Mouse (Mus musculus): Measurements from ENCODE around the gene Zc3h12c.

The Zc3h12c gene

GRCm38 (mm10) chr9:52167084-52167483 lies 1.3 kb downstream of the Zc3h12c start:
- DNase-seq (ENCODE audit: low spot score in 2 of 2): no peak

GRCm38 (mm10) chr9:52165706-52166090 lies 2.7 kb downstream of the Zc3h12c start:
- no peak for DNase-seq (ENCODE audit: low spot score in 2 of 2)

- DNase-seq (ENCODE audit: low spot score in 2 of 2): no peak
Observed at GRCm38 (mm10) chr9:52165076-52165705, 3.2 kb downstream of the Zc3h12c start.

GRCm38 (mm10) chr9:52160512-52160911 lies 7.9 kb downstream of the Zc3h12c start:
- DNase-seq (ENCODE audit: low spot score in 2 of 2): no peak

GRCm38 (mm10) chr9:52158561-52158960 lies 9.8 kb downstream of the Zc3h12c start:
- DNase-seq (ENCODE audit: low spot score in 2 of 2): no peak

- no peak for DNase-seq (ENCODE audit: low spot score in 2 of 2)
Observed at GRCm38 (mm10) chr9:52155417-52155816, 13.0 kb downstream of the Zc3h12c start.

GRCm38 (mm10) chr9:52154253-52154652 lies 14.1 kb downstream of the Zc3h12c start:
- DNase-seq (ENCODE audit: low spot score in 2 of 2): no peak

GRCm38 (mm10) chr9:52152076-52152826 lies 16.1 kb downstream of the Zc3h12c start:
- no peak for DNase-seq (ENCODE audit: low spot score in 2 of 2)

GRCm38 (mm10) chr9:52149768-52150167 lies 18.6 kb downstream of the Zc3h12c start:
- no peak for DNase-seq (ENCODE audit: low spot score in 2 of 2)

GRCm38 (mm10) chr9:52149286-52149685 lies 19.1 kb downstream of the Zc3h12c start:
- DNase-seq (ENCODE audit: low spot score in 2 of 2): no peak

- DNase-seq (ENCODE audit: low spot score in 2 of 2): no peak
Observed at GRCm38 (mm10) chr9:52148831-52149230, 19.5 kb downstream of the Zc3h12c start.

- no peak for DNase-seq (ENCODE audit: low spot score in 2 of 2)
Observed at GRCm38 (mm10) chr9:52148311-52148710, 20.1 kb downstream of the Zc3h12c start.

- no peak for DNase-seq (ENCODE audit: low spot score in 2 of 2)
Observed at GRCm38 (mm10) chr9:52146241-52146640, 22.1 kb downstream of the Zc3h12c start.

GRCm38 (mm10) chr9:52132771-52133170 lies 35.6 kb downstream of the Zc3h12c start:
- DNase-seq (ENCODE audit: low spot score in 2 of 2): no peak

- no peak for DNase-seq (ENCODE audit: low spot score in 2 of 2)
Observed at GRCm38 (mm10) chr9:52130348-52130747, 38.0 kb downstream of the Zc3h12c start.

- DNase-seq (ENCODE audit: low spot score in 2 of 2): no peak
Observed at GRCm38 (mm10) chr9:52125225-52125624, 43.1 kb downstream of the Zc3h12c start.

- no peak for DNase-seq (ENCODE audit: low spot score in 2 of 2)
Observed at GRCm38 (mm10) chr9:52119212-52119611, 49.2 kb downstream of the Zc3h12c start.

GRCm38 (mm10) chr9:52113091-52113490 lies 55.3 kb downstream of the Zc3h12c start:
- no peak for DNase-seq (ENCODE audit: low spot score in 2 of 2)

GRCm38 (mm10) chr9:52110738-52111137 lies 57.6 kb downstream of the Zc3h12c start:
- DNase-seq (ENCODE audit: low spot score in 2 of 2): no peak

GRCm38 (mm10) chr9:52107161-52107560 lies 61.2 kb downstream of the Zc3h12c start:
- no peak for DNase-seq (ENCODE audit: low spot score in 2 of 2)

- no peak for DNase-seq (ENCODE audit: low spot score in 2 of 2)
Observed at GRCm38 (mm10) chr9:52105423-52105822, 62.9 kb downstream of the Zc3h12c start.

- DNase-seq (ENCODE audit: low spot score in 2 of 2): no peak
Observed at GRCm38 (mm10) chr9:52104225-52104615, 64.2 kb downstream of the Zc3h12c start.

- no peak for DNase-seq (ENCODE audit: low spot score in 2 of 2)
Observed at GRCm38 (mm10) chr9:52103448-52104224, 64.7 kb downstream of the Zc3h12c start.
